Mouse (Mus musculus) WW6 (cell line): ENCODE data around the gene Nabp2.

ENCODE experiments used
- DNase-seq: peaks from one replicate; pipeline ENCODE4 v3.0.0-alpha.2; 2013; ENCODE audit warnings: low read depth, low spot score

The Nabp2 gene

DNA sequence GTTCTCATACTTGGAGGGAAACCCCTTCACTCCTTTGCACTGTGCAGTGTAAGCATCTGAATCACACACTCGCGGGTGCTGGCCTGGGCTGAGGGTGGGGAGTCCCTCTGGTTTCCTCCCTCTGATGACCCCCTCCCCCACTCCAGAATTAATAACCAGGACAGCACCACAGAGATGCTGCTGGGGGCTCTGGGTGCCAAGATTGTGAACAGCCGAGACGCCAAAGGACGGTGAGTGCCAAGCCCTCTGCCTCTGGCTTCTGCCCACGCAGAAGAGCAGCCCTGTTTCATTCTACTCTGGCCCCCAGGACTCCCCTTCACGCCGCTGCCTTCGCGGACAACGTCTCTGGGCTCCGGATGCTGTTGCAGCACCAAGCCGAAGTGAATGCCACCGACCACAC lies 22.4 kb downstream of the Nabp2 start:
- no peak for DNase-seq

- no peak for DNase-seq
Measured at GRCm38 (mm10) chr10:128385902-128386301, 25.4 kb downstream of the Nabp2 start.

DNA sequence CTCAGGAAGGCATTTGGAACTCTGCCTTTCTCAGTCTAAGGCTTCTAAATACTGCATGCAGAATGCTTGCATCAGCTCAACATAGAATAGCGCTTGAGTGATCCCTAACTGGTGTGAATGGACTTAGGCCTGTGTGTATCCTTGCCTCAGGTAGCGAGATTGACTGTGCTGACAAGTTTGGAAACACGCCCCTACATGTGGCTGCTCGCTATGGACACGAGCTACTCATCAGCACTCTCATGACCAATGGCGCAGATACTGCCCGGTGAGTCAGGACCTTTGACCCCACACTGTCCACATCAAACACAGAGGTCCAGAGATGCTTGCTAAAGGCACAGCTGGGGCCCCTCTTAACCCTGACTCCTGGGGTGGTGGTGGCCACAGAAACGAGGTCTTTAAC lies 28.8 kb downstream of the Nabp2 start:
- DNase-seq = no peak

DNA sequence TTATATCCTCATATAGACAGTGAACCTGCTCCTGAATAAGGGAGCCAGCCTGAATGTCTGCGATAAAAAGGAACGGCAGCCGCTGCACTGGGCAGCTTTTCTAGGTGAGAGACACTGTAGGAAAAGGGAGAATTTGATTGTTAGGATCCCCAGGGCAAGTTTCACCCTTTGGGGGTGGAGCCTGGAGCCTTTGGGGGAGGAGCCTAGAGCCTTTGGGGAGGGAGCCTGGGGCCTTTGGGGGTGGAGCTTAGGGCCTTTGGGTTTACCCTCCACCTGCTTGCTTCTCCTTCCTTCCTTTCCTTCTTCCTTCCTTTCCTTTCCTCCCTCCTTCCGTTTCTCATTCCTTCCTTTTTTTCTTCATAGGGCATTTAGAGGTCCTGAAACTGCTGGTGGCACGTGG lies 30.7 kb downstream of the Nabp2 start:
- DNase-seq = no peak

- no peak for DNase-seq
Measured at GRCm38 (mm10) chr10:128379260-128379659, 32.0 kb downstream of the Nabp2 start.

DNA sequence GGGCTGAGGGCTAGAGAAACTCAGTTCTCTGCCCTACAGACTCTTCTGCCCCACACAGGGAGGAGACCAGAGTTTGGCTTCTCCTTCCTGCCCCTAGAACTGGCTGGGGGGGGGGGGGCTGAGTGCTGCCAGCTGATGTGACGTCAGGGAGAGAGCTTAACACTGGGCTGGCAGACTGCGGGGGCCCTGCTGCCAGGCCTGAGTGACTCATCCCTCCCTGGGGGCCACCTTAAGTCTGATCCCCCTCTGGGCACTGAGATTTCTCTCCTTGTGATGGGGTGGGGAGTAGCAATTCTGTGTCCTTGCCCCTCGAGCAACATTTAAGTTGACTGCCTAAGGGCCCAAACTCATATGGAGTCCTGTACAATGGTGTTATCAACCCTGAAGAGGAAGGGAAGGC lies 32.8 kb downstream of the Nabp2 start:
- no peak for DNase-seq

- no peak for DNase-seq
Measured at GRCm38 (mm10) chr10:128377940-128378448, 33.3 kb downstream of the Nabp2 start.

- no peak for DNase-seq
Measured at GRCm38 (mm10) chr10:128377222-128377939, 33.9 kb downstream of the Nabp2 start.

- no peak for DNase-seq
Measured at GRCm38 (mm10) chr10:128376455-128377211, 34.7 kb downstream of the Nabp2 start, which contains the start of gene Ankrd52. TSS of gene Ankrd52 (plus strand) at chr10:128377115.

DNA sequence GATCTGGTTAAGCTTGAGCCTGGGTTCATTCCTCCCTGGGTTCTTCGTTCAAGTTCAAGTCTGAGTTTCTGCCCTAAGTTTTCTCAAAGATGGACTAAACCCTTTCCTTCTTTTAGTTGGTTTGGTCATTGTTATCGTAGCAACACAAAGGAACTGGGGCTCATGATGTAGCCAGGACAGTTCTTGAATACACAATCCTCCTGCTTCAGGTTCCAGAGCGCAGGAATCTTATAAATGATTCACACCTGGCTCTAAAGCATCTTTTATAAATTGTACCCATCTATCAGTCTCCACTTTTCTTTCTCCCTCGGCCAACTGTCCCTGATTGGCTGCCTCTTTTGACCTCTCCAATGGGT lies 35.2 kb downstream of the Nabp2 start:
- DNase-seq = no peak

- no peak for DNase-seq
Measured at GRCm38 (mm10) chr10:128374393-128374792, 36.9 kb downstream of the Nabp2 start.

DNA sequence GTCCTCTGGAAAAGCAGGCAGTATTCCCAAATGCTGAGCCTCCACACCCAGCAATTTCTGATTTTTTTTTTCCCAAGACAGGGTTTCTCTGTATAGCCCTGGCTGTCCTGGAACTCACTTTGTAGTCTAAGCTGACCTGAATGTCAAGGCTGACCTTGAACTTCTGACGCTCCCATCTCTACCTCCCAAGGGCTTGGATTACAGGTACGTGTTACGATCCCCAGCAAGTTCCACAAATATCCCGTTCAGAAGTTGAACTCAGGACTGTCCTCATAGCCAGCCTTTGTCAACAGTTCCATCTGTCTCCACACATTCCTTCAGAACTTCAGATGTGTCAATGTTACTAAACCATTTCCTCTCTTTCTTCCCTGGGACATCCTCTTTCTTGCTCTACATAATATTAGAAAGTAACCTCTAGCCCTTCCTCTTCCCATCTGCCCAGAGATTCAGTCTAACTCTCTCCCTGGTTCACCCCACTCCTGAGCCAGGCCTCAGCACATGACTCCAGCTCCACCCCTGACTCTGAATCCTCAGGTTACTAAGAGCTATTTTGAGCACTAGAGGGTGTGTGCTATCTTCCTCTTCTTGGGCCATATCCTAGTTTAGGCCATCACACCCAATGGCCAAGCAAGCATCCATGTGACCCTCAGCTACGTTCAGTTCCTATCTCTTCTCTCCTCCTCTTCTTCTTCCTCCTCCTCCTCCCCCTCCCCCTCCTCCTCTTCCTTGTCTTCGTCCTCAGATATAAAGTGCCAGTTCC lies 38.1 kb downstream of the Nabp2 start:
- DNase-seq = no peak

- DNase-seq = no peak
Measured at GRCm38 (mm10) chr10:128372142-128372541, 39.1 kb downstream of the Nabp2 start.

- DNase-seq = no peak
Measured at GRCm38 (mm10) chr10:128370601-128371000, 40.7 kb downstream of the Nabp2 start.

DNA sequence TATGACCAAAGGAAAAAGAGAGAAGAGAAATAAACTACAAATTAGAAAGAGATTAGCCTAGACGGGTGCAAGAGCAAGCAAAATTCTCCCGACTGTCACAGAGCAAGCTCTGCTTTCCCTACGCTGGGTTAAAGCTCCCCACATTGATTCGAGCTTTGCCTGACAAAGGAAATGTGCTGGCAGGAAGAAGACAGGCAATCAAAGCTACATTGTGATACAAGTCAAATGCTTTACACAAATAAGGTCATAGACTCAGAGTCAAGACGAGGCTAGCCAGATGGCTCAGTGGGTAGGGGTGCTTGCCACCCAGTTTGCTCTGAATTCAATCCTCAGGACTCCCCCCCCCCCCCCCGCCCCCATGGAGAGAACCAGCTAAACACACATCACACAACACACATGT lies 41.3 kb downstream of the Nabp2 start:
- no peak for DNase-seq

- DNase-seq = no peak
Measured at GRCm38 (mm10) chr10:128369599-128369998, 41.7 kb downstream of the Nabp2 start.

DNA sequence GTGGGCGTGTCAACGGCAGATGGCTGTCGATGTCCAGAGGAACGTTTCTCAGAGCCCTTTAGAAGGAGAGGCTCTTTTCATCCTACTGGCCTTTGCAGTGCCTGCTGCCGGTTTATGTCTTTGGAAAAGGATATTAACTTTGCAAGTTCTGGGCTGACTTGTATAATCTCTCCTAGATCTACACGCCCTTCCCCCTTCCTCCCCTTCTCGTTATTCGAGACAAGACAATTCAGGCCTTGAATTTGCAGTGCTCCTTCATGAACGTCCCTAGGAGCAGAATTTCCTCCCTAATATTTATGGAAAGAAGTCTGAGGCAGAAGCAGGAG lies 42.1 kb downstream of the Nabp2 start:
- no peak for DNase-seq

DNA sequence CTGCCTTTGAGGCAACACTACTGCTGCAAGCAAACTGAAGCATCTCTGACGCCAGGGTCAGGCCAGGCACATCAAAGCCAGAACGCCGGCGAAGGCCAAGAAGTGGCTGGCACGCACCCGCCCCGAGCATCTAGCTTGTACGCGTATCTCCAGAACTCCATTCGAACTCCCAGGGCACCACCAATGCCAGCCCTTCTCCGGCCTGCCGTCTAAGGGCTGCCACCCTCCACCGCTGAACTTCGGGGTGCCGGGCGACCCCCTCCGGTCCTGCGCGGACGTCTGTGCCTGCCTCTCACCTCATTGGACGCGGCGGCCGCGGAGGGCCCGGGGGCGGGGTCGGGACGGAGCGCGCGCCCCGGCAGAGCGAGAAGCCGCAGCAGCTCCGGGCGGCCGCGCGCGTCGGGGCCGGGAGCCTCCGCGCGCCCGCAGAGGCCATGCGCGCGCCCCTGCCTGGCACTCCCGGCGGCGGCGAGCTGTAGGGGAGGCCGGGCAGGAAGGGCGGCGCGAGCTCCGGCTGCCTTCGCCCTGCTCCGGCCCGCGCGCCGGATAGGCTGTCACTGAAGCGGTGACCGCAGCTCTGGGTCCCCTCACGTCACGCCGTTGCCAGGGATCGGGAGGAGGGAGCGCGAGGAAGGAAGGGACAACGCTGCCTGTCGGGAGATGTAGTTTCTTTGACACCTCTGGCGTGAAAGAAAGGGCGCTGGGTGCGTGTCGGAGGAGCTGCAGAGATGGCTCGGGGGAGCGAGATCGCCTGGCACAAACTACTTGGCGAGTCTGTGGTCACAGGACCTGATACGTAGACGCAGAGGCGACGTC lies 42.7 kb downstream of the Nabp2 start, which contains the start of gene Coq10a:
TSS of gene Coq10a (minus strand) at position 596 of the 816 bp plus-strand sequence.
- peak; percentile 69 for DNase-seq

DNA sequence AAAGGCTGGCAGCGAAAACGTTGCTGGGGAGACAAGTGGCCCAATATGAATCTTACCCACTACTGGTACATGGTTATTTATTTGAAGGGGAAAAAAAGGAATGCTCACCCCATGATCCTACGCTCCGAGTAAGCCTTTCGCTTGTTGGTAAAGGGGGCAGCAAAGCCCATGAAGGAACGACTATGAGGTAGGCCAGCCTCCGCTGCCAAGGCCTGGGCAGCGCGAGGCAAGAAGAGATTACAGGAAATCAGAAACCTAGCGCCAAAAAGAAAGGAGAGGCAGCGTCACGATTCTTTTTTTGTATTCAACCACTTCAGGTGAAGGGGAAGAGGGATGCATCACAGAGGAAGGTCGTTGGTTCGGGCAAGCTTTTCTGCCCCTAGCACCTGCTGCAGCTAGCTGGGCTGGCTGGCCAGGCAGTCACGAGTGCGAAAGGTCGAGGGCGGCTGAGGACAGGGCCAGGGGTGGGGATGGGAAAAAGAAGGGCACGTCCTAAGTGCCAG lies 43.3 kb downstream of the Nabp2 start:
- no peak for DNase-seq

DNA sequence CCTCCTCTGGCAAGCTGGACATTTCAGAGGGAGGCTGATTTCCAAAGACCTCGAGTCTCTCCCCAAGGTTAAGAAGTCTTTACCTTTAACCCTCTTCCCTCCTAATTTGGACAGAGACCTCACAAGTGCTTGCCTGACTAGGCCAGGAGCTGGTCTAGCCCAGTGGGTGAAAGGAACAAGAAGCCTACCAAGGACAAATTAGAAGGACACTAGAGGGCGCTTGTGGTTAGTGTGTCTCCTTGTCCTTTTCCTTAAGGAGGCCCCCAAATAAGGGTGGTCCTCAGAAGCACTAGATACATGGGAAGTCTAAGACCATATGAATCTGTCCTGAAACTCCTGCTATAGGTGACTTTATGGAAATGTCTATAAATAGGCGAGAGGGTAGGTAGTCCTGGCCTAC lies 48.7 kb downstream of the Nabp2 start:
- no peak for DNase-seq

- DNase-seq = no peak
Measured at GRCm38 (mm10) chr10:128361836-128362235, 49.5 kb downstream of the Nabp2 start.
